Mouse (Mus musculus) MEL (cell line): ENCODE measurements at regions not wholly inside any gene's neighbourhood (a gene's known extent, or its start where the extent isn't known, plus 50 kb on each side); places are given as distances from the start of the nearest gene placed in this dataset.

Experiments used
- DNase-seq: peaks from one replicate; pipeline ENCODE4 v3.0.0; 2011; ENCODE audit warnings: low read depth, low spot score
- H3K27ac ChIP-seq: 2 replicates; pipeline ENCODE4 v1.5.1; 2012; ENCODE audit warnings: low read depth, mild to moderate bottlenecking, control low read depth, low read length, moderate library complexity; ENCODE audit not compliant: control insufficient read depth
- H3K27me3 ChIP-seq, 2 experiments: fragments of 150-350 bp in 1 of 2; sonication (generic) in 1 of 2; 2 replicates each; pipeline ENCODE4 v1.6.1; 2012; ENCODE audit warnings: low read length in 2 of 2, mild to moderate bottlenecking in 2 of 2, improper control_type of control experiment in 1 of 2, moderate library complexity in 1 of 2; ENCODE audit not compliant: insufficient read depth in 2 of 2, control insufficient read depth in 1 of 2
- H3K36me3 ChIP-seq, 2 experiments: 2 replicates each; pipeline ENCODE4 v1.6.1; 2012 to 2014; ENCODE audit warnings: low read length in 2 of 2, improper control_type of control experiment in 1 of 2, inconsistent platforms in 1 of 2, mild to moderate bottlenecking in 1 of 2; ENCODE audit not compliant: insufficient read depth in 2 of 2, control insufficient read depth in 1 of 2
- H3K4me1 ChIP-seq, 2 experiments: fragments of 150-350 bp in 1 of 2; sonication (generic) in 1 of 2; 2 replicates each; pipeline ENCODE4 v1.6.1; 2012; ENCODE audit warnings: low read length in 2 of 2, improper control_type of control experiment in 1 of 2, mild to moderate bottlenecking in 1 of 2; ENCODE audit not compliant: insufficient read depth in 2 of 2, control insufficient read depth in 1 of 2
- H3K4me3 ChIP-seq, 2 experiments: fragments of 150-350 bp in 1 of 2; sonication (generic) in 1 of 2; 2 replicates each; pipeline ENCODE4 v1.5.1; 2012; ENCODE audit warnings: low read depth in 2 of 2, low read length in 2 of 2, mild to moderate bottlenecking in 2 of 2, moderate library complexity in 2 of 2, control low read depth in 1 of 2, improper control_type of control experiment in 1 of 2; ENCODE audit not compliant: control insufficient read depth in 1 of 2, insufficient read depth in 1 of 2
- H3K79me2 ChIP-seq: 2 replicates; pipeline ENCODE4 v1.6.1; 2012; ENCODE audit warnings: mild to moderate bottlenecking, low read length, moderate library complexity; ENCODE audit not compliant: control insufficient read depth, poor library complexity, insufficient read depth
- H3K9ac ChIP-seq: 2 replicates; pipeline ENCODE4 v1.6.1; 2012; ENCODE audit warnings: low read depth, mild to moderate bottlenecking, control low read depth, low read length, moderate library complexity; ENCODE audit not compliant: control insufficient read depth, poor library complexity, severe bottlenecking
- H3K9me3 ChIP-seq: fragments of 150-350 bp; sonication (generic); replicated peaks from 2 replicates; pipeline ENCODE4 v1.6.1; 2012; ENCODE audit warnings: mild to moderate bottlenecking, low read length, improper control_type of control experiment, moderate library complexity; ENCODE audit not compliant: insufficient read depth
- BHLHE40 ChIP-seq: IDR thresholded peaks from 2 replicates; pipeline ENCODE4 v1.6.1; 2012; ENCODE audit warnings: low read depth, mild to moderate bottlenecking, inconsistent platforms, low read length, improper control_type of control experiment, borderline replicate concordance
- CHD1 ChIP-seq: IDR thresholded peaks from 2 replicates; pipeline ENCODE4 v1.6.1; 2012; ENCODE audit warnings: low read depth, mild to moderate bottlenecking, inconsistent platforms, low read length, improper control_type of control experiment
- CHD2 ChIP-seq: IDR thresholded peaks from 2 replicates; pipeline ENCODE4 v1.6.1; 2011; ENCODE audit warnings: low read length, improper control_type of control experiment
- ETS1 ChIP-seq: IDR thresholded peaks from 2 replicates; pipeline ENCODE4 v1.6.1; 2012; ENCODE audit warnings: low read depth, mild to moderate bottlenecking, inconsistent platforms, low read length, improper control_type of control experiment, moderate library complexity
- GATA1 ChIP-seq: IDR thresholded peaks from 2 replicates; pipeline ENCODE4 v1.6.1; 2011; ENCODE audit warnings: low read depth, low read length, improper control_type of control experiment
- HCFC1 ChIP-seq: IDR thresholded peaks from 2 replicates; pipeline ENCODE4 v1.6.1; 2012; ENCODE audit warnings: low read depth, mild to moderate bottlenecking, inconsistent platforms, low read length, improper control_type of control experiment, moderate library complexity
- JUND ChIP-seq: IDR thresholded peaks from 2 replicates; pipeline ENCODE4 v1.6.1; 2011; ENCODE audit warnings: low read depth, mild to moderate bottlenecking, improper control_type of control experiment, low read length
- MAFK ChIP-seq: IDR thresholded peaks from 2 replicates; pipeline ENCODE4 v1.6.1; 2011; ENCODE audit warnings: low read depth, mild to moderate bottlenecking, low read length, improper control_type of control experiment, borderline replicate concordance
- MAX ChIP-seq: IDR thresholded peaks from 2 replicates; pipeline ENCODE4 v1.6.1; 2011; ENCODE audit warnings: low read length, improper control_type of control experiment
- MAZ ChIP-seq: IDR thresholded peaks from 2 replicates; pipeline ENCODE4 v1.6.1; 2012; ENCODE audit warnings: low read depth, mild to moderate bottlenecking, inconsistent platforms, low read length, improper control_type of control experiment
- MYB ChIP-seq: IDR thresholded peaks from 2 replicates; pipeline ENCODE4 v1.6.1; 2011; ENCODE audit warnings: mild to moderate bottlenecking, low read depth, low read length, improper control_type of control experiment
- NELFE ChIP-seq: IDR thresholded peaks from 2 replicates; pipeline ENCODE4 v1.6.1; 2011; ENCODE audit warnings: low read depth, low read length, improper control_type of control experiment
- NRF1 ChIP-seq: IDR thresholded peaks from 2 replicates; pipeline ENCODE4 v1.6.1; 2014; ENCODE audit warnings: low read depth, mild to moderate bottlenecking, inconsistent platforms, low read length, improper control_type of control experiment, moderate library complexity; ENCODE audit not compliant: poor library complexity, insufficient read depth, severe bottlenecking
- POLR2A ChIP-seq, 2 experiments: IDR thresholded peaks; 2 replicates each; pipeline ENCODE4 v1.6.1; 2011 to 2012; ENCODE audit warnings: low read length in 2 of 2, mild to moderate bottlenecking in 2 of 2, control low read depth in 1 of 2, improper control_type of control experiment in 1 of 2, low read depth in 1 of 2, moderate library complexity in 1 of 2; ENCODE audit not compliant: control insufficient read depth in 1 of 2, insufficient read depth in 1 of 2, poor library complexity in 1 of 2
- POLR2AphosphoS2 ChIP-seq: IDR thresholded peaks from 2 replicates; pipeline ENCODE4 v1.6.1; 2011; ENCODE audit warnings: low read length, improper control_type of control experiment
- POLR2AphosphoS5 ChIP-seq: IDR thresholded peaks from 2 replicates; pipeline ENCODE4 v1.6.1; 2012; ENCODE audit warnings: low read depth, borderline replicate concordance, mild to moderate bottlenecking, inconsistent platforms, low read length, moderate library complexity, mixed read lengths
- TAL1 ChIP-seq: IDR thresholded peaks from 2 replicates; pipeline ENCODE4 v1.6.1; 2012; ENCODE audit warnings: mild to moderate bottlenecking, inconsistent platforms, low read length, moderate library complexity, mixed read lengths
- TBP ChIP-seq: IDR thresholded peaks from 2 replicates; pipeline ENCODE4 v1.8.0; 2011; ENCODE audit warnings: low read depth, low read length, improper control_type of control experiment
- TCF12 ChIP-seq: IDR thresholded peaks from 2 replicates; pipeline ENCODE4 v1.6.1; 2014; ENCODE audit warnings: low read depth, mild to moderate bottlenecking, inconsistent platforms, low read length, improper control_type of control experiment, moderate library complexity
- UBTF ChIP-seq: IDR thresholded peaks from 2 replicates; pipeline ENCODE4 v1.6.1; 2012; ENCODE audit warnings: low read depth, mild to moderate bottlenecking, inconsistent platforms, low read length, improper control_type of control experiment, moderate library complexity, borderline replicate concordance; ENCODE audit not compliant: insufficient read depth
- USF1 ChIP-seq: IDR thresholded peaks from 2 replicates; pipeline ENCODE4 v1.6.1; 2014; ENCODE audit warnings: low read depth, mild to moderate bottlenecking, inconsistent platforms, low read length, improper control_type of control experiment, moderate library complexity
- USF2 ChIP-seq, 2 experiments: IDR thresholded peaks; 2 replicates each; pipeline ENCODE4 v1.6.1; 2011 to 2012; ENCODE audit warnings: improper control_type of control experiment in 2 of 2, low read length in 2 of 2, borderline replicate concordance in 1 of 2, inconsistent platforms in 1 of 2, low read depth in 1 of 2, mild to moderate bottlenecking in 1 of 2; ENCODE audit not compliant: insufficient read depth in 1 of 2
- ZC3H11A ChIP-seq: IDR thresholded peaks from 2 replicates; pipeline ENCODE4 v1.6.1; 2012; ENCODE audit warnings: low read depth, mild to moderate bottlenecking, inconsistent platforms, low read length, improper control_type of control experiment
- ZKSCAN1 ChIP-seq: IDR thresholded peaks from 2 replicates; pipeline ENCODE4 v1.6.1; 2012; ENCODE audit warnings: low read depth, mild to moderate bottlenecking, inconsistent platforms, low read length, improper control_type of control experiment, moderate library complexity
- ZNF384 ChIP-seq: IDR thresholded peaks from 2 replicates; pipeline ENCODE4 v1.6.1; 2012; ENCODE audit warnings: low read depth, mild to moderate bottlenecking, inconsistent platforms, low read length, improper control_type of control experiment

DNA sequence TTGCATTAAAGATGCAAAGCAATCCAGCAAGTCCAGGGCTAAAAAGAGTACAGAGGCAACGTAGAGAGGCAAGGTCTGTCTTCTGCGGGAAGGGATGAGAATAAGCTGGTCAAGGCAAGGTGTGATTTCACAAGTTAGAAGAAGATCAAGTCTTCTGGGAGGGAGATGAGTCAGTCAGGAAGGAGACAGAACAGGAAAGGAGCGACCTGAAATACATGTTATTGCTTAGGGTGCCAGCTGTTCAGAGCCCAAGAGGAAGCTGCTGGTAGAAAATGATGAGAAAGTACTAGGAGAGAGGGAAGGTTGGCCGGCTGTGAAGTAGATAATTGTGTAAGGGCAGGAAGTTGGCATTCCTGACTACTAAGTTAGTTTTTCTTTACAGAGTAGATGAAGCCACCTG lies 140.1 kb upstream of the Adra1d start:
- H3K9ac ChIP-seq, result no peak overlapping the region
- DNase-seq, result no peak
- H3K27ac ChIP-seq, result no peak overlapping the region
- no peaks in the 10 kb centered on the region for H3K4me1 ChIP-seq
- no peaks in the 10 kb centered on the region for H3K79me2 ChIP-seq
- no peaks in the 10 kb centered on the region for H3K36me3 ChIP-seq
- H3K4me3 ChIP-seq, result no peak overlapping the region
- no peaks in the 10 kb centered on the region for H3K9me3 ChIP-seq
- H3K27me3 ChIP-seq, result no peaks in the 10 kb centered on the region; a peak in 1 of 4 replicates
- TF ChIP-seq TCF12 (no peak), MAX (no peak), USF1 (no peak), TBP (no peak), MAFK (no peak), UBTF (no peak), MAZ (no peak), ZNF384 (no peak), JUND (no peak), BHLHE40 (no peak), CHD1 (no peak), MYB (no peak), NRF1 (no peak), POLR2A (IDR thresholded peaks at IDR 0.05; ENCODE audit: control insufficient read depth in 1 of 2, insufficient read depth in 1 of 2, low read depth in 1 of 2, low read length in 2 of 2, poor library complexity in 1 of 2) (no peak), POLR2AphosphoS5 (no peak), POLR2AphosphoS2 (no peak), GATA1 (no peak), USF2 (IDR thresholded peaks at IDR 0.05; ENCODE audit: borderline replicate concordance in 1 of 2, insufficient read depth in 1 of 2, low read depth in 1 of 2, low read length in 2 of 2) (no peak), ZKSCAN1 (no peak)

DNA sequence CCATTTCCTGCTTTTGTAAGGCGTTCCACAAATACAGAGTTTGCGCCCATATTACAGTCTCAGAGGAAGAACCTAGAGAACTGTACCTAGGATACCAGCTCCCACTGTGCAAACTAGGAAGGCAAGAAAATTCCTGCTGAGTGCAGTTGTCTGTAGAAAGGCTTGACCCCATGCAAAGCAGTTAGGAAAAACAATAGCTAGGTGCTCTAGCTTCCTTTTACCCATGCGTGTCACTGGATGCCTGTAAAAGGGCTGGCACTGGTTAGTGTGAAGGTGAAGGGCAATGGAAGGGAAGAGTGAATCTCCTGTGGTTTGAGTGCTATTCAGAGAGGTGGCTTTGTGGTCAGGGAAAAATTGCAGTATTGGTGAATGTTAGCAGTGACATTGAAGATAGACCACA lies 137.7 kb upstream of the Adra1d start:
- no peak overlapping the region for H3K27ac ChIP-seq
- H3K79me2 ChIP-seq, result no peaks in the 10 kb centered on the region
- TF ChIP-seq TAL1, result no peak
- no peak for TF ChIP-seq USF2 (IDR thresholded peaks at IDR 0.05; ENCODE audit: borderline replicate concordance in 1 of 2, insufficient read depth in 1 of 2, low read depth in 1 of 2, low read length in 2 of 2)
- TF ChIP-seq GATA1, result no peak
- no peak for TF ChIP-seq CHD2
- TF ChIP-seq ETS1, result no peak
- TF ChIP-seq HCFC1, result no peak
- TF ChIP-seq ZNF384, result no peak
- TF ChIP-seq NELFE, result no peak
- no peak for TF ChIP-seq MAX
- no peak for TF ChIP-seq JUND
- no peak for TF ChIP-seq CHD1
- TF ChIP-seq ZC3H11A, result no peak
- TF ChIP-seq, all 39 proteins: peak for 0
- Histone ChIP-seq H3K27me3 (no peaks in the 10 kb centered on the region; a peak in 2 of 4 replicates), H3K36me3 (no peaks in the 10 kb centered on the region), H3K4me3 (no peak overlapping the region), H3K4me1 (no peaks in the 10 kb centered on the region), H3K9ac (no peak overlapping the region), H3K9me3 (no peaks in the 10 kb centered on the region)
- no peak for DNase-seq
